Mouse (Mus musculus) embryo, embryonic 11 days (tissue): ENCODE measurements around the gene 3830403N18Rik.
"Not testable (repeated sequence)": the region's sequence is repeated elsewhere in the genome, so short reads cannot be mapped to it uniquely, and the experiment has no call there.

ENCODE experiments used
- DNase-seq: peaks from one replicate; pipeline ENCODE4 v3.0.0-alpha.2; 2015

Gene 3830403N18Rik

GRCm38 (mm10) chrX:56136336-56136909, at the start of gene 3830403N18Rik:
3830403N18Rik (plus strand) TSS chrX:56136572.
- not testable (repeated sequence) for DNase-seq

GRCm38 (mm10) chrX:56151396-56151795, 15.0 kb downstream of the 3830403N18Rik start:
- peak; percentile 1 for DNase-seq

- not testable (repeated sequence) for DNase-seq
Observed at GRCm38 (mm10) chrX:56186449-56186848, 50.1 kb downstream of the 3830403N18Rik start.
